Mouse (Mus musculus) megakaryocyte, embryonic 14.5 days (primary cell): ENCODE data around the gene Cdadc1.

Source experiments
- FLI1 ChIP-seq: IDR thresholded peaks from 2 replicates; pipeline ENCODE4 v1.6.1; 2012; ENCODE audit warnings: low read length, inconsistent platforms, mixed read lengths
- GATA1 ChIP-seq: IDR thresholded peaks from 3 replicates; pipeline ENCODE4 v1.6.1; 2012; ENCODE audit warnings: mixed read lengths, low read length, inconsistent platforms, borderline replicate concordance

- no peak for TF ChIP-seq GATA1
- TF ChIP-seq FLI1, result no peak
Observed at GRCm38 (mm10) chr14:59632067-59632466, 34.3 kb upstream of the Cdadc1 start.
